Mouse (Mus musculus): Measurements from ENCODE around the gene Msi2.

GRCm38 (mm10) chr11:88318850-88319249, 399.5 kb downstream of the Msi2 start:
- TF ChIP-seq CTCF (IDR thresholded peaks at IDR 0.05; ENCODE audit: insufficient read depth, low read depth, low read length) (no peak), POLR2A (IDR thresholded peaks at IDR 0.05; ENCODE audit: insufficient read depth, low read depth, low read length) (no peak)

Data from olfactory bulb, adult 2 months (tissue).